Mouse (Mus musculus) retina, postnatal 1 day (tissue): ENCODE results near the gene Furin.

ENCODE experiments used
- DNase-seq: peaks from one replicate; pipeline ENCODE4 v3.0.0-alpha.2; 2012

The Furin gene

GRCm38 (mm10) chr7:80370649-80371040, 34.6 kb downstream of the Furin start:
- DNase-seq: peak; percentile 91

DNA sequence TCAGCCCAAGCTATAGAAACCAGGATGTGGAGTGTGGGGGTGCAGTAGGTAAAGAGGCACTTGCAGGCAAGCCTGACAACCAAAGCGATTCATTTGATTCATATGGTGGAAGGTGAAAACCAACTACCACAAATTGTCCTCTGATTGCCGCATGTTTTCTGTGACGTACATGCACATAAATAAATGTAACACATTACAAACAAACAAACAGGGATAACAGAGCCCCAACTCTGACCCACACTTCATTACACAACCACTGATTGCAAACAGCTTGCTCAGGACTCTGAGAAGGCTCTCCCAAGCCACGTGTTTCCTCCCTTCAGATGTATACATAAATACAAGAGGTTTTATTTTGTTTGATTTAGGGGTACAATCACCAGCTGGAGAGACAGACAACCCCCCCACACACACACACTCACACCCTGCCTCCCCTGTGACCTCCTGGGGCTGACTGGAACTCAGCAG, 35.2 kb downstream of the Furin start:
- DNase-seq: no peak

DNA sequence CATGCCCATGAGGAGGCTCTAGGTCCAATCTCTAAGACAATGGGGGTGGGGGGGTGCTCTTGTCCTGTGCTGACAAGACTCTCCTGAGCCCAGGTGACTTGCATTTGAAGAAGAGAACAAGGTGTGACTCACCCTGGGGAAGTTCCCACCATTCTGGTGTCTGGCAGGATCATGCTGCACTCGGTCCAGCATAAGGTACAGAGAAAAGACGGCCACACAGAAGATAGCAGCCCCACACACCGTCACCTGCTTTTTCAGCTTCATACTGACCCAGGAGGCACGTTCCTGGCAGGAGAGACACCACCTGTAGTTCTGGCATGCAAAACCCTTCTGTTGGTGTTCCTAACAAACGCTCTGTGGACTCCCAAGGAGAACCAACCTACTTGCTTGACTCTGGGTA, 35.8 kb downstream of the Furin start:
- no peak for DNase-seq

DNA sequence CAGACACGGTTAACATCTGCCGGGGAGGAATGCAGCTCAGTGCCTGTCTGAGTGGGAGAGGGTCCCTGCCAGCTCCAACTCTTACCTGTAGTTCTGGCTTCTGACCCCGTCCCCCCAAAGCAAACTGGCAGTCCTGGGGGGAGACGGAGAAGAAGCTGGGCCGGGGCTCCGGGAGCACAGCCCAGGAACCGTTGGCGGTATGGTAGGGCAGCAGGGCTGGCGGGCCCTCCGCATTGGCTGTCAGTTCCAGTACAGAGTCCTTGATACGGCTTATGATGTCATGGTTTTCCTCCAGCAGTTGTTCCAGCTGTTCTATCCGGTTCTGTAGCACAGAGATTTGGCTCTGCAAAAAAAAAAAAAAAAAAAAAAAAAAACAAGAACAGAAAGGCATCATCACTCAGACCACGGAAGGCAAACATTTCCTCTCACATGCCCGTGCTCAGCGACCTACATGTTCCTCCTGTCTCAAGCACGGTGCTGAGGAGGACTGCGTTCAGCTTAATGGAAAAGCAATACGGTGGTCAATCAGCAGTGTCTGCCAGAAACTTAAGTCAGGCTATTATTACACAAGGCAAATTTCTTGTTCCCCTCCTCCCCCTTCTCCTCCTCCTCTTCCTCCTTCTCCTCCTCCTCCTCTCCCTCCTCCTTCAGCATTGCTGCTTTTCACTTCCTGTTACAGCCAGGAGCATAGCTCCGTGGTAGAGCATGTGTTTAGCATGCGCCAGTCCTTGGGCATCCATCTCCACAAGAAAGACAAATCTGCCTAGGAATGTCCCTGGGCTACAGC, 36.4 kb downstream of the Furin start:
- DNase-seq: no peak

- no peak for DNase-seq
Measured at GRCm38 (mm10) chr7:80368009-80368408, 37.2 kb downstream of the Furin start.

- DNase-seq: no peak
Measured at GRCm38 (mm10) chr7:80367232-80367631, 38.0 kb downstream of the Furin start.

GRCm38 (mm10) chr7:80365759-80366158, 39.5 kb downstream of the Furin start:
- no peak for DNase-seq

GRCm38 (mm10) chr7:80360435-80360834, 44.8 kb downstream of the Furin start:
- DNase-seq: no peak

GRCm38 (mm10) chr7:80358039-80358438, 47.2 kb downstream of the Furin start:
- DNase-seq: peak; percentile 64

- DNase-seq: peak; percentile 95
Measured at GRCm38 (mm10) chr7:80357156-80357555, 48.1 kb downstream of the Furin start.

- DNase-seq: peak; percentile 64
Measured at GRCm38 (mm10) chr7:80356351-80356750, 48.9 kb downstream of the Furin start.

- no peak for DNase-seq
Measured at GRCm38 (mm10) chr7:80352920-80353319, 52.3 kb downstream of the Furin start.

- DNase-seq: no peak
Measured at GRCm38 (mm10) chr7:80350808-80351207, 54.4 kb downstream of the Furin start.

GRCm38 (mm10) chr7:80347670-80348586, 57.3 kb downstream of the Furin start:
- DNase-seq: no peak

GRCm38 (mm10) chr7:80346830-80347229, 58.4 kb downstream of the Furin start:
- DNase-seq: peak; percentile 39

DNA sequence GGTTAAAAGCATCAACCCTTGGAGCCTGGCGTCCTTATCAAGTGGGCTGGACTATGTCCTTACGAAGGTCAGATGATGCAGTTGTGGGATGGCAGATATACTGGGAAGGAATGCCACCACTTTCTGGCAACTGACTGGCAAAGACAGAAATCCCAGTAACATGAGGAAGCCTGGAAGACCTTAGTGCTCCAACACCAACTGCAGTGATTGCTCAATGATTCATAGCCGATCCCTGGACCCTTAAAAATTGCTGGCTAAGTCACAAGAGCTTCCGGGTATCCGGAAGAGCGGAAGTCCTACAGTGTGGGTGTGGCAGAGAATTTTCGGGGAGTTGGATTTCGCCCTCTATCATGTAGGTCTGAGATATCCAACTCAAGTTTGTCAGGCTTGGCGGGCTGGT, 59.1 kb downstream of the Furin start:
- DNase-seq: no peak

- no peak for DNase-seq
Measured at GRCm38 (mm10) chr7:80343270-80344018, 61.8 kb downstream of the Furin start.

DNA sequence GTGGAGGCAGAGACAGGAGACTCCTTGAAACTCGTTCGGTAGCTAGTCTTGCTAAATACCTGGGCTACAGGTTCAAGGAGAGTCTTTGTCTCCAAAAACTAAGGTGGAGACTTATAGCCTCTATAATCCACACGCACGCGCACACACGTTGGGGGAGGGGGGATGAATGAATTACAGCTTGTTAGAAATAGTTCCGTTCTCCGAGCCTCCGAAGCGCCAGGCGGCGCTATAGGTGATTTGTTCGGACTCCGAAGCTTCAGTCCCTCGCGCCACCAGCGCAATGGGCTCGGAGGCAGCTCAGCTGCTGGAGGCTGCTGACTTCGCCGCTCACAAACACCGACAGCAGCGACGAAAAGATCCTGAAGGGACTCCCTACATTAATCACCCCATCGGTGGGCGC, 62.4 kb downstream of the Furin start, which contains the start of gene Hddc3:
Gene Hddc3 (plus strand): TSS at position 247 of the 400 bp plus-strand sequence.
- peak; percentile 97 for DNase-seq

- DNase-seq: peak; percentile 22
Measured at GRCm38 (mm10) chr7:80341793-80342192, 63.4 kb downstream of the Furin start.

DNA sequence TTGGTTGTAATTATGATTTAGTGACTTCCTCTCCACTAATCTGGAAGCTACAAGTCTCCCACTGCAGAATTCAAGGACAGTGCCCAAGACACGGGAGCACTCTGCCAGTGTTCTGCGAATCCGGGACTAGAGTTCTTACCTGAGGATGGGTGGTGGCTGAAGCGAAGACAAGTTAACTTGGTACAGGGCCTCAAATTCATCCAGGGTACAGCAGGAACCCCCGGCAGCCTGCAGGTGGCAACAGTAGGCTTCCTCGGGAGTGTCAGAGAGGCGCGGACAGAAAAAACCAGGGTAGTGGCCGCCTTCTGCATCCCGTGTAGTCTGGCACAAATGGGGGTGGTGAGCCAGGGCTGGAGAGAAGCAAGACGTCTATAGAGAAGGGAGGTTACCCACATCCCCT, 64.4 kb downstream of the Furin start, which contains the start of gene Unc45a:
Gene Unc45a (minus strand): TSS at position 213 of the 400 bp plus-strand sequence.
- peak; percentile 87 for DNase-seq

DNA sequence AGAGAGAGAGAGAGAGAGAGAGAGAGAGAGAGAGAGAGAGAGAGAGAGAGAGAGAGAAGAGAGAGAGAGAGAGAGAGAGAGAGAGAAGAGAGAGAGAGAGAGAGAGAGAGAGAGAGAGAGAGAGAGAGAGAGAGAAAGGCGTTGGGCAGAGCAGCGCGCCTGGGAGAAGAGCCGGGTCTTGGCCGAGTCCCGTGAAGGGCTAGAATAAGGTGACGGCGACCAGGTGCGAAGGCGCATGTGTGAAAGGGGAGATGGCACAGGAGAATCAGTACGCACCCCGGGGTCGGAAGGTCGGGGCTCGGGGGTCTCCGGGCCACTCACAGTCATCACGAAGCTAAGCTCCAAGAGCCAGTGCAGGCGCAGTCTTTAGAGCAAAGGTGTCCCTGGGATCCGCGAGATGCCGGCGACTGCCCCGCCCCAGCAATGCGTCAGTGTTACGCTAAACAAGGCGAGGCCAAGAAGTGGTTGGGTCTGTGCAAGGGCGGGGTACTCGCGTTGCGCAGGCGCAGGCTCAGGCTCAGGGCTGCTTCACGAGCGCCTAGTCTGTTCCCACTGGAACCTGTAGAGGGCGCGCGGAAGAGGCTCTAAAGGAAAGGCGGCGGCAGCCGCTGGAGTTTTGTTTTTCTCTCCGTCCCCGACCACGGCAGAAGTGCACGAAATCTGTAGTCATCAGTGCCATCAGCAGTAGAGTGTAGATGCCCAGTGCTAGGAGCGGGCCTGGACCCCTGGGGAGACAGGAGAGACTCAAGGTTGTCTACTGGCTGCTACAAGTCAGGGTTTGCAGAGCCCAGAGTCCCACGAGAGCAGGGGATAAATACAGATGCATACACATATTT, 65.2 kb downstream of the Furin start:
- DNase-seq: peak; percentile 98

DNA sequence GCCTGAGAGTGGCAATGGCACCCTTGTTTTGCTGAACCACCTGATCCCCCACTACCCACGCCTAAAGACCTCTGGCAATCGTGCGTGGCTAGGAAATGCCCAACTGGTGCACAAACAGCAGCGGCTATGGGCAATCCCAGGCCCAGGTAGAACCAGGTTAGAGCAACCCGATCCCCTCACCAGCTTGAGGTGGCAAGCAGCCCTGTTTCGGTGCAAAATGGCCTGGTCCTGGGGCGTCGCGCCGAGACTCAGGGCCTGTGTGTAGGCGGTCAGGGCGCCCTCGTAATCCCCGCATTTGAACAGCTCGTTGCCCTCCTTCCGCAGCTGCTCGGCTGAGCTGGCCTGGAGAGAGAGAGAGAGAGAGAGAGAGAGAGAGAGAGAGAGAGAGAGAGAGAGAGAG, 65.9 kb downstream of the Furin start:
- DNase-seq: peak; percentile 78
